Mouse (Mus musculus) cerebellum, adult 2 months (tissue): ENCODE measurements around the gene Gm3336. TPM values are rescaled to one million over a fixed set of nuclear protein-coding genes. Genes with fewer than 3 reads are reported as not detected.

Source experiments
- DNase-seq, 2 experiments: peaks; one replicate each; pipeline ENCODE4 v3.0.0; 2021
- H3K27ac ChIP-seq: fragments of 200-500 bp; 2 replicates; pipeline ENCODE4 v1.5.1; 2012; ENCODE audit warnings: low read length, control low read depth, inconsistent platforms; ENCODE audit not compliant: insufficient read depth
- H3K27me3 ChIP-seq: fragments of 200-500 bp; 2 replicates; pipeline ENCODE4 v1.6.1; 2012; ENCODE audit warnings: inconsistent platforms, mild to moderate bottlenecking, low read length, moderate library complexity; ENCODE audit not compliant: control insufficient read depth, insufficient read depth
- H3K4me1 ChIP-seq: fragments of 200-500 bp; 2 replicates; pipeline ENCODE4 v1.6.1; 2011; ENCODE audit warnings: low read length; ENCODE audit not compliant: control insufficient read depth, insufficient read depth
- H3K4me3 ChIP-seq: fragments of 200-500 bp; replicated peaks from 2 replicates; pipeline ENCODE3; 2011; ENCODE audit warnings: mild to moderate bottlenecking, low read depth, low read length, control low read depth; ENCODE audit not compliant: insufficient read depth
- CTCF ChIP-seq: fragments of 200-500 bp; IDR thresholded peaks from 2 replicates; pipeline ENCODE4 v1.5.1; 2011; ENCODE audit warnings: low read depth, mild to moderate bottlenecking, control low read depth, low read length, moderate library complexity, borderline replicate concordance; ENCODE audit not compliant: insufficient read depth
- POLR2A ChIP-seq: fragments of 200-500 bp; IDR thresholded peaks from 2 replicates; pipeline ENCODE4 v1.6.1; 2011; ENCODE audit warnings: low read length, control low read depth, borderline replicate concordance; ENCODE audit not compliant: insufficient read depth
- WGBS: fragments of 180-500 bp; shearing (Covaris S2); methylation state at CpG from one replicate; pipeline ENCODE4 v1.1.7; 2018; 5-methylcytosine and 5-hydroxymethylcytosine counted together
- polyA plus RNA-seq: library from polyadenylated mRNA; depleted of rRNA; stranded (reverse); fragments of >200 nt; gene quantifications from 2 replicates; pipeline ENCODE4 v1.2.3, GENCODE M21; 2012; rRNA removed

Gene Gm3336
- polyA plus RNA-seq, 1 experiment = not detected

DNA sequence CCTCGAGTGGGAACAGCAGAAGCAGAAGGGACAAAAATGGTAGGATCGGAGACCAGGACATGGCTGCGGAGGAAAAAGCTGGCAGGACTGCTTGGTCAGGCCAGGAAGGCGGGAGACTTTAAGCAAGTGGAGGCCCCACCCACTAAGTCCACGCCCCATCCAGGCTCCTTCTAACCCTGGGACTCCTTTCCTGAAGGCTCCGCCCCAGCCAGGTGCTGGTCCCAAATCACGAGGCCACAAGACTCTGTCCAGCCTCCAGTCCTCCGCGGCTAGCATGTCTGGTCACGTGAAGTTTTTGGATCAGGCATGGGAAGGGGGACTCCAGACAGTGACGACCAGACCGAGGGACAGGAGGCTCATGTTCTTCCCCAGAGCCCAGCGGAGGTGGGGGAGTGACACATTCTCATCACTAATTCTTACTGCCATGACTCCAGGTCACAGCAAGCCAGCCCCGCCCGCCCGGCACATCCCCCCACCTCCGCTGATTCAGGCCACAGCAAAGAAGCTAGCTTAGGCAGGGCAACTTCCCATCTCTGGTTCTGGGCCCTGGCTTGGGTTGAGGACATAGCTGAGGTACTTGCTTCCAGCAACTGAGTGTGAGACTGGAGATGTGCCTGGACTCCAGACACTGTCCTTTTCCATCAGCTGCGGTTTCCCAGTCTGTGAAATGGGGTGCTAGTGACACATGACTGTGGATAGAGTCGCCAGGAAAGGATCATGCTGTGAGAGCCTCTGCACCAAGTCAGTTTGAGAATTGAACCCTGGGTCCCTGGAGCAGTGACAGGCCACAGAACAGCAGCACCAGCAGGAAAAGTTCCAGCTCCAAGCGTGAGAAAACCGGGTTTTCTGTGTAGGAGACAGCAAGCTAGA lies 48.5 kb downstream of the Gm3336 start:
- H3K4me3 ChIP-seq = peak overlapping the region; percentile 35
- no peaks in the 10 kb centered on the region for H3K27me3 ChIP-seq
- TF ChIP-seq POLR2A (peak; percentile 11; the same call in 1 of the 2 replicates), CTCF (no peak)
- no peak overlapping the region for H3K27ac ChIP-seq
- H3K4me1 ChIP-seq = peaks cover 20% of the 10 kb centered on the region
- peak; percentile 58 to 66 for DNase-seq
- WGBS = 10% methylated on average over 21 of the region's 21 CpGs

DNA sequence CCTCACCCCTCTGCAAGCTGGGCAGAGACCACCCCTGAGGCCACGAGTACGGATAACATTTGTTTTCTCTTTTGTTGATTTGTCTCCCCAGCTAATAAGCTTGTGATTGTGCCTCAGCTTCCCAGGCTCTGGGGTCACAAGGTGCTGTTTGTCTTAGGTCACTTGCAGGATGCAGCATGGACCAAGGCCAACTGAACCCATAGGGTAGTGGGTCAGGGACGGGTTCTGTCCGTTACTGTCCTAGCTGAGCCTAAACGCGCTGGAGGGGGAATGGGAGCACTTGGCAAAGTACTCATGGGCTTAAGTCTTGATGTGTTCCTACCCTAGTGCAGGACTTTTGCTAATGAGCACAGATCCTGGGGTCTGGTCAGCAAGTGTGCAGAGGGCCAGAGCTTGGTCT lies 49.2 kb downstream of the Gm3336 start:
- TF ChIP-seq POLR2A (no peak), CTCF (no peak)
- DNase-seq = peak in 1 of 2 experiments; percentile 24
- no peak overlapping the region for H3K27ac ChIP-seq
- peaks cover 27% of the 10 kb centered on the region for H3K4me1 ChIP-seq
- no peak overlapping the region for H3K4me3 ChIP-seq
- no peaks in the 10 kb centered on the region for H3K27me3 ChIP-seq
- 70% methylated on average over 6 of the region's 6 CpGs for WGBS

- H3K27me3 ChIP-seq = no peaks in the 10 kb centered on the region
- H3K4me3 ChIP-seq = no peak overlapping the region
- TF ChIP-seq POLR2A (no peak), CTCF (no peak)
- DNase-seq = peak in 1 of 2 experiments; percentile 28
- peaks cover 35% of the 10 kb centered on the region for H3K4me1 ChIP-seq
- no peak overlapping the region for H3K27ac ChIP-seq
- 91% methylated on average over 32 of the region's 32 CpGs for WGBS
Measured at GRCm38 (mm10) chr8:70768231-70768776, 50.0 kb downstream of the Gm3336 start.

- no peak overlapping the region for H3K27ac ChIP-seq
- DNase-seq = peak in 1 of 2 experiments; percentile 37
- no peak for TF ChIP-seq CTCF
- no peak for TF ChIP-seq POLR2A
- no peaks in the 10 kb centered on the region for H3K27me3 ChIP-seq
- peaks cover 38% of the 10 kb centered on the region for H3K4me1 ChIP-seq
- 82% methylated on average over 16 of the region's 16 CpGs for WGBS
- H3K4me3 ChIP-seq = no peak overlapping the region
Measured at GRCm38 (mm10) chr8:70768956-70769355, 50.6 kb downstream of the Gm3336 start.

GRCm38 (mm10) chr8:70769359-70769758 lies 51.0 kb downstream of the Gm3336 start:
- no peak for TF ChIP-seq POLR2A
- TF ChIP-seq CTCF = peak; percentile 100
- no peak overlapping the region for H3K27ac ChIP-seq

GRCm38 (mm10) chr8:70769858-70770257 lies 51.5 kb downstream of the Gm3336 start:
- 89% methylated on average over 12 of the region's 12 CpGs for WGBS
- DNase-seq = no peak
- no peak overlapping the region for H3K4me3 ChIP-seq
- H3K4me1 ChIP-seq = peaks cover 47% of the 10 kb centered on the region
- H3K27me3 ChIP-seq = no peaks in the 10 kb centered on the region
- TF ChIP-seq POLR2A = no peak
- no peak for TF ChIP-seq CTCF
- H3K27ac ChIP-seq = no peak overlapping the region

More at GRCm38 (mm10) chr8:70769359-70769758, 51.0 kb downstream of the Gm3336 start:
- 19% methylated on average over 26 of the region's 26 CpGs for WGBS
- peaks cover 42% of the 10 kb centered on the region for H3K4me1 ChIP-seq
- no peaks in the 10 kb centered on the region for H3K27me3 ChIP-seq
- DNase-seq = peak; percentile 91 to 94
- no peak overlapping the region for H3K4me3 ChIP-seq

DNA sequence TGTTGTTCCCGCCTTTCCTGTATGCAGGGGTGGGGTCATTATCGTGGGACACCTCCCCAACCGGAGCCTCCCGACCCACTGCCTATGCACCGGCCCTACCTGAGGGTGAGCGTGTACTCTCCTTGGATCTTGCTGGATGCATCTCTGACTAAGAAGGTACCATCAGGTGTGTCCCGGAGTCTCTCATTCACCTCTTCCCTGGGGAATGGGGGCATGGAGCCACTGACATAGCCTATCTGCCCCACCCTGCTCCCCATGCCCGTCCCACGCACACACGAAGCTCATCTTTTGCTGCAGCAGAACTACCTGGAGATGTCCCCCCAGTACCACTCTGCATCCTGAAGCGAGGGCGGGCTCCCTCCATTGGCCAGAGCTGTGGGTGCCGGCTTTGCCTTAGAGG lies 52.4 kb downstream of the Gm3336 start:
- Histone ChIP-seq H3K4me1 (peaks cover 53% of the 10 kb centered on the region), H3K27me3 (no peaks in the 10 kb centered on the region), H3K4me3 (no peak overlapping the region), H3K27ac (no peak overlapping the region)
- DNase-seq = no peak
- no peak for TF ChIP-seq POLR2A
- no peak for TF ChIP-seq CTCF
- 95% methylated on average over 13 of the region's 13 CpGs for WGBS

DNA sequence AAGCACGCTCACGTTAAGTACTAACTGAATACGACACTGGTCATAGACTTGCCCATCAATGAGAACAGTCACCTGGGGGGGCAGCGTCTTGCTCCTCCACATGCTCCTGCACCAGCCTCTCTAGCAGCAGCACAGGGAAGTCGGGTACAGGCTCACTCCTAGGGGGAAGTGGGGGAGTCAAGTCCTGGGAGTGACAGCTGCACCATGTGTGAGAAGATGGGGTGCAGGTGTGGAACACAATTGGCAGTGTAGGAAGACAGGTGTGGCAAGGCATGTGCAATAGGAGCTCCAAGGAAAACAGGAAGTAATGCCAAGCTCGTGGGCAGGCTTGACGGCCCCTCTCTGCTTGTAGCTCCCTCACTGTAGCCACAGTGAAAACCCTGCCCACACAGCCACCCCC lies 52.9 kb downstream of the Gm3336 start:
- Histone ChIP-seq H3K27me3 (no peaks in the 10 kb centered on the region), H3K27ac (no peak overlapping the region), H3K4me1 (peaks cover 48% of the 10 kb centered on the region), H3K4me3 (no peak overlapping the region)
- TF ChIP-seq POLR2A (no peak), CTCF (no peak)
- 82% methylated on average over 7 of the region's 7 CpGs for WGBS
- no peak for DNase-seq

- 78% methylated on average over 13 of the region's 13 CpGs for WGBS
- peak in 1 of 2 experiments; percentile 18 for DNase-seq
- Histone ChIP-seq H3K27me3 (no peaks in the 10 kb centered on the region), H3K4me3 (no peak overlapping the region), H3K27ac (no peak overlapping the region), H3K4me1 (peaks cover 41% of the 10 kb centered on the region)
- TF ChIP-seq POLR2A (no peak), CTCF (no peak)
Measured at GRCm38 (mm10) chr8:70772075-70772474, 53.7 kb downstream of the Gm3336 start.

Other genes starting within 250 kb of the Gm3336 start
- gene Klhl26, start 241.6 kb upstream of the Gm3336 start, polyA plus RNA-seq = 62.4 and 68.5 TPM in 2 replicates
- 524 and 552 TPM in 2 replicates for gene Tmem59l, start 231.2 kb upstream of the Gm3336 start, polyA plus RNA-seq
- gene Crlf1, start 225.4 kb upstream of the Gm3336 start, polyA plus RNA-seq = 3.8 and 4.0 TPM in 2 replicates
- gene Rex1bd, start 211.8 kb upstream of the Gm3336 start, polyA plus RNA-seq = 184 and 189 TPM in 2 replicates
- 920 and 977 TPM in 2 replicates for gene Uba52, start 207.7 kb upstream of the Gm3336 start, polyA plus RNA-seq
- 531 and 552 TPM in 2 replicates for gene Fkbp8, start 190.8 kb upstream of the Gm3336 start, polyA plus RNA-seq
- gene Kxd1, start 190.6 kb upstream of the Gm3336 start, polyA plus RNA-seq = 63.4 and 65.9 TPM in 2 replicates
- gene Ell, start 179.1 kb upstream of the Gm3336 start, polyA plus RNA-seq = 27.9 and 29.1 TPM in 2 replicates
- 55.3 and 61.4 TPM in 2 replicates for gene Isyna1, start 124.2 kb upstream of the Gm3336 start, polyA plus RNA-seq
- gene Ssbp4, start 109.7 kb upstream of the Gm3336 start, polyA plus RNA-seq = 172 and 181 TPM in 2 replicates
- 0.30 and 0.33 TPM in 2 replicates for gene Lrrc25, start 102.4 kb upstream of the Gm3336 start, polyA plus RNA-seq
- 0.28 and 0.51 TPM in 2 replicates for gene Gdf15, start 86.1 kb upstream of the Gm3336 start, polyA plus RNA-seq
- 28.3 and 32.5 TPM in 2 replicates for gene Pgpep1, start 58.2 kb upstream of the Gm3336 start, polyA plus RNA-seq
- gene Lsm4, start 45.3 kb upstream of the Gm3336 start, polyA plus RNA-seq = 113 and 117 TPM in 2 replicates
- gene Jund, start 19.6 kb upstream of the Gm3336 start, polyA plus RNA-seq = 252 and 274 TPM in 2 replicates
- 0.08 and 0.11 TPM in 2 replicates for gene Iqcn, start 15.1 kb upstream of the Gm3336 start, polyA plus RNA-seq
- 2.5 and 3.0 TPM in 2 replicates for gene Pde4c, start 5.2 kb downstream of the Gm3336 start, polyA plus RNA-seq
- 1,156 and 1,176 TPM in 2 replicates for gene Rab3a, start 36.1 kb downstream of the Gm3336 start, polyA plus RNA-seq
- 81.1 and 83.4 TPM in 2 replicates for gene Mpv17l2, start 42.4 kb downstream of the Gm3336 start, polyA plus RNA-seq
- 150 and 158 TPM in 2 replicates for gene Pik3r2, start 58.2 kb downstream of the Gm3336 start, polyA plus RNA-seq
- gene Mast3, start 86.5 kb downstream of the Gm3336 start, polyA plus RNA-seq = 69.5 and 70.4 TPM in 2 replicates
- 1.8 and 1.9 TPM in 2 replicates for gene Il12rb1, start 89.9 kb downstream of the Gm3336 start, polyA plus RNA-seq
- gene Arrdc2, start 121.2 kb downstream of the Gm3336 start, polyA plus RNA-seq = 33.1 and 34.0 TPM in 2 replicates
- gene Kcnn1, start 144.7 kb downstream of the Gm3336 start, polyA plus RNA-seq = 19.4 and 22.1 TPM in 2 replicates
- 123 and 145 TPM in 2 replicates for gene Ccdc124, start 155.4 kb downstream of the Gm3336 start, polyA plus RNA-seq
- gene Slc5a5, start 174.2 kb downstream of the Gm3336 start, polyA plus RNA-seq = 6.7 and 6.9 TPM in 2 replicates
- 1,458 and 1,510 TPM in 2 replicates for gene Rpl18a, start 178.9 kb downstream of the Gm3336 start, polyA plus RNA-seq
- 53.4 and 53.7 TPM in 2 replicates for gene Map1s, start 187.4 kb downstream of the Gm3336 start, polyA plus RNA-seq